Mouse (Mus musculus) cerebellum, adult 9-11 months (tissue): ENCODE data around the gene Ggcx.

ENCODE experiments used
- DNase-seq: peaks from one replicate; pipeline ENCODE4 v3.0.0; 2022

Ggcx gene

GRCm38 (mm10) chr6:72414076-72414756, at the start of gene Ggcx:
TSS of gene Ggcx (plus strand) at chr6:72414308.
- DNase-seq = peak; percentile 96

GRCm38 (mm10) chr6:72364985-72365384, 49.1 kb upstream of the Ggcx start:
- DNase-seq = no peak

- DNase-seq = no peak
These were observed 47.8 kb upstream of the Ggcx start for GRCm38 (mm10) chr6:72366304-72366703.

GRCm38 (mm10) chr6:72366844-72367443, 47.2 kb upstream of the Ggcx start, which contains the start of gene Rnf181:
TSS of gene Rnf181 (minus strand) at chr6:72366956.
- no peak for DNase-seq

- no peak for DNase-seq
These were observed 46.6 kb upstream of the Ggcx start for GRCm38 (mm10) chr6:72367460-72367974.

- no peak for DNase-seq
These were observed 44.6 kb upstream of the Ggcx start for GRCm38 (mm10) chr6:72369557-72369956.

DNA sequence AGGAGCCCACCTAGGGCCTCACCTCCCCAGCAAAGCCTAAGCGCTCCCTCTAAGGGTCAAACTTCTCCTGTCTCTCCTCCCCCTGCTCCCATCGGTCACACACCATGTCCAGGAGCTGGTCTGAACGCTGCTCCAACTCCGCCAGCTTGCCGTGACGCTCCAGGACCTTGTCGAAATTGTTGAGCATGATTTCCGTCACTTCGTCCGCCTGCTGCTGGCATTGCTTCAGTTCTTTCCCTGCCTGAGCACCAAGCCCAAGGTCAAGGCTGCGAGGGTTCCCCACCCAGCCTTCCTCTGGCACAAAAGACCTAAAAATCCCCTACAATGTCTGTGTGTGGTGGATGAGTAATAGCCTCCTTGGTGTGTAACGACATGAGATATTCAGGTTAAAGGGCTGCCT, 44.0 kb upstream of the Ggcx start:
- DNase-seq = no peak

- no peak for DNase-seq
These were observed 43.0 kb upstream of the Ggcx start for GRCm38 (mm10) chr6:72371147-72371546.

DNA sequence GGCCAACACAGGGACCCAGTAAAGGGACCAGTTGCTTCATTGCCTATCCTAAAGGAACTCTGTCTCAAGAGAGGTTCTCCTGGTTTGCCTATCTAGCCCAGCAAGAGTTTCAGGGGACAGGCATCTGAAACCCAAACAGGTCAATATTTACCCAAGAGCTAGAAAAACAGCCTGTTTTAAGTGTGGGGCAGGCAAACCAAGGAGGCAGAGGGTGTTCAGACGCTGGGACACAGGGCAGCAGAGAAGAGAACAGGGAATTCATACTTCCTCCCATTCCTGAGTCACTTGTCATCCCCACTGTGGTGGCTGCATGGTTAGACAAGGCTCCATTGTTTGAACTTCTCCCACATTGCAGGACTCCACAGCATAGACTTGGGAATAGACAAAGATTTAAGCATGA, 42.5 kb upstream of the Ggcx start:
- DNase-seq = no peak

DNA sequence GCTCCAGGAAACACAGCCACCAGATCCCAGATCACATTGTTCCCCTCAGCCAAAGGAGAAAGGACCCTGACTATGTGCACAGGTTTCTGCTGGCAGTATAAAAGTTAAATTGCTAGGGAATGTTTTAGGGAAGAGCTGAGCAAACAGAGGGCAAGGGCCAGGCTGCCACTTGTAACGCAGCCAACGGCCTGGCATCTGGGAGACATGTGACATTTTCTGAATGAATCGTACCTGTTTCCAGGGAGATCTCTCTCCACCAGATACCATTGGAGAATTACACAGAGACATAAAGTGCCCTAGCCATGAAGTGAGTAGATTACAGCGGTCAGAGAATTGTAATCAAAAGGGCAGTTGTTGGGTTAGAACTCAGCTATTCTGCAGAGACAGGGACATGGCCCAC, 40.9 kb upstream of the Ggcx start:
- no peak for DNase-seq

GRCm38 (mm10) chr6:72374206-72374605, 39.9 kb upstream of the Ggcx start:
- DNase-seq = no peak

GRCm38 (mm10) chr6:72374820-72375563, 39.1 kb upstream of the Ggcx start:
- no peak for DNase-seq

GRCm38 (mm10) chr6:72378510-72379234, 35.4 kb upstream of the Ggcx start:
- no peak for DNase-seq

DNA sequence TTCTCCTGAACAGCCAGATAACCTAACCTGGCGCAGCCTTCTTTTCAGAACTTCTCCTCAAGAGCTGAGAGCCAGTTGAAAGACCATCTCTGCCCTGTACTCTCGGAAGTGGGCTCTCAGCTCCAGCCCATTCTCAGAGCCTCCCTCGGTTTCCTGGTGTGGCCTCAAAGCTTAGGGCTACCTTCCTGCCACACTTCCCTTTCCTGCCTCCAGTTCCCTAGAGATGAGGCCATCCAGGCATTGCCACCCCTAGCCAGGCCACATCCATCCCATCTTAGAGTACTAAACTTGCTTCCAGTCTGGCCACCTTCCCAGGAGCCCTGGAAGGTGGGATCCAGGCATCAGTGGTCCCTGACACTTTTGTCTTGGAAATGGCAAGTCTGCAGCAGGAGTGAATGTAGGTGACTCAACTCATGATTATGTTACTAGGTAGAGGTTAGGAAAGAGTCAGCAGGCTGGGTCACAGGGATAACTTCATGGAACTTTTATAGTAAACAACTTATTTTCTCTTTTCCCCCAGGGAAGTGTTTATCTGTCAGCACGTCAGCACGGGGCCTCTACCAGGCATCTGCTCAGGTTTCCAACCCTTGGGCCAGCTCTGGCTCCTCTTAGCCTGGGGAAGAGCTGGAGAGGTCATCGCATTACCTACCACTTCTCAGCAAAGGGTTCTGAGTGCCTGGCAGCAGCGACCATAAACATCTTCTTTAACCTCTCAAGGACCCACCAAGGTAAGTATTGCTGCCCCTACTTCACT, 34.6 kb upstream of the Ggcx start:
- DNase-seq = no peak

DNA sequence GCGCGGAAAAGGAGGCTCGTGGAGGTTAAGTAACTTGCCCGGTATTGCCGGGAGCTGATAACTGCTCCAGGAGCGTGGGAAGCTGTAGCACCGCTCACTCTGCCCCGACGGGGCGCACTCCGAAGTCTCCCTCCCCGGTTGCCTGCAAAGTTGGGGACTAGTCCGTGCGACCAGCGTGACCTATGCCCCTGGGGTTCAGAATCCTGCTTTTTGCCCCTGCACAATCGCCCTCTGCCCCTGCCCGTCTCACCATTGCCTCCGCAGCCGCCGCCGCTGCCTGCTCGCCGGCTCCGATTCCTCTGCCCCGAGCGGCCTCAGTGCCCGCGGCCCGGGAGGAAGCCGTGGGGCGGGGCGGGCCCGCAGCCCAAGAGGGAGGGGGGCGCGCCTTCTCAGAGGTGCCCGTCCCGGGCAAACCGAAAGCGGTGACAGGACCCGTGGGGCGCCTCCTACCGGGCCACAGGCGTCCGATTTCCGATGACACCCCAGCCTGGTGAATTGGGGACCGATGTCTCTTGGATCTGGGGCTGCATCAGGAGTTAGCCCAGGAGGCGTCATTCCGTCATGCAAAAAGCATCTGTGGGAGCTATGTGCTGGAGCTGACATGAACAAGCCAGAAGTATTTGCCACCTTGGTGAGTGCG, 33.9 kb upstream of the Ggcx start, which contains the start of gene Vamp5:
Gene Vamp5 (minus strand): TSS at position 338 of the 640 bp plus-strand sequence.
- DNase-seq = peak; percentile 32

- no peak for DNase-seq
These were observed 31.6 kb upstream of the Ggcx start for GRCm38 (mm10) chr6:72382494-72382893.

GRCm38 (mm10) chr6:72383142-72383820, 30.8 kb upstream of the Ggcx start:
- DNase-seq = no peak

DNA sequence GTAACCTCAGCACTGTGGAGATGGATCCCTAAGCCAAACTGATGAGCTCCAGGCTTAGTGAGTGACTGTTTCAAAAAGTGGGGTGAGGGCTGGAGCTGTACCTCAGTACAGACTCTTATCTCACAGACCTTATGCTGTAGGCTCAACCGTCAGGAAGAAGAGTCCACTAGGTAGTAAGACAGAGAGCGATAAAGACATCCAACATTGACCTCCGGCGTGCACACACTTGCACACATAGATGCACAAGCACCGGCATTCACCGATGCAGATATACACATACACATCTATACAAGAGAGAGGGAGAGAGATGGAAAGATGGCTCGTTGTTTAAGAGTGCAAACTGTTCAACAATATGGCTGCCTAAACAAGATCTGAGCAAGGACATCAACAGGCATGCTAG, 30.2 kb upstream of the Ggcx start:
- no peak for DNase-seq

DNA sequence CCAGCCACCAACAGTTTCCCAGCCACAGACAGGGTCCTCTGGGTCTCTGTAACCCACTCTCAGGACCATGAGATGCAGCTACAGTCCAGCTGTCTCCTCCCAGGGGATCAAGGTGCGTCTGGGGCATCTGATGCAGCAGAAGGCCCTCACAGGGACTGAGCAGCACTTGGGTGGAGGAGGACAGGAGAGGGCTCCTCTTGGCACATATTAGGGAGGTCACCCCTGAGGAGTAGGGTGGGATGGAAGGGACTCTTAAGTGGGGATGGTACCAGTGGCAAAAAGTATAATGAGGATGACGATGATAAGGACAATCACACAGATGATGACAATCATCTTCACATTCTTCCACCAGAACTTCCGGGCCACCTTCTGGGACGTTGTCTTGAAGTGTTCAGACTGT, 28.9 kb upstream of the Ggcx start:
- no peak for DNase-seq

GRCm38 (mm10) chr6:72386561-72386960, 27.5 kb upstream of the Ggcx start:
- DNase-seq = no peak

DNA sequence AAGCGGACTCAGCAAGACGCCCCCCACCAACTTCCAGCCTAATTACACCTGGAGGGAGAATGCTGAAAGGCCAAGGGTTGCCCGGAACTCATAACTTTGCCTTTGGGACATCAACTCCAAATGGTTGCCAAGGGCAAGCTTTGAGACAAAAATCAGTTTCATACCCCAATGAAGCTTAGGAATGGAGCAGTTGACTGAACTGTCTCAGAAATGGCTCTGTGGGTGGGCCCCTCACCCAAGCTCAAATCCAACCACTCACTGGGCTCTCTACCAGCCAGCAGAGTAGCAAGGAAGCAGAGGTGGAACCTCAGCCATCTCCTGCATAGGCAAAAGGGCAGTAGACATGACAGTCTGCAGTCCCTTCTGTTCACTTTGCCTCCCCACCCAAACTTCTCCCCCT, 26.3 kb upstream of the Ggcx start:
- no peak for DNase-seq
